Mouse (Mus musculus) heart, embryonic 14.5 days (tissue): ENCODE results near the gene Ripor2. TPM values are rescaled to one million over a fixed set of nuclear protein-coding genes. Genes with fewer than 3 reads are reported as not detected.

Source experiments
- ATAC-seq: fragments of 200-750 bp; cut with Nextera tagmentation; 2 replicates; pipeline ENCODE4 v1.8.0; 2017; ENCODE audit warnings: low read depth, moderate TSS enrichment; ENCODE audit not compliant: insufficient number of reproducible peaks, insufficient read depth, low FRiP score
- H3K27ac ChIP-seq, 2 experiments: fragments of 200-500 bp in 1 of 2; fragments of 300-500 bp in 1 of 2; sonication (generic) in 1 of 2; replicated peaks in 1 of 2; 2 replicates each; pipeline ENCODE4 v1.5.1; 2012 to 2014; ENCODE audit warnings: low read depth in 2 of 2, low read length in 2 of 2, control low read depth in 1 of 2, mild to moderate bottlenecking in 1 of 2, mixed read lengths in 1 of 2; ENCODE audit not compliant: control insufficient read depth in 1 of 2, insufficient read depth in 1 of 2
- H3K27me3 ChIP-seq: fragments of 300-500 bp; sonication (generic); 2 replicates; pipeline ENCODE4 v1.6.1; 2014; ENCODE audit warnings: mild to moderate bottlenecking, low read length, control low read depth; ENCODE audit not compliant: control insufficient read depth, insufficient read depth
- H3K36me3 ChIP-seq: fragments of 300-500 bp; sonication (generic); 2 replicates; pipeline ENCODE4 v1.6.1; 2014; ENCODE audit warnings: mild to moderate bottlenecking, control low read depth, low read length, mixed read lengths; ENCODE audit not compliant: control insufficient read depth, insufficient read depth
- H3K4me1 ChIP-seq, 2 experiments: fragments of 200-500 bp in 1 of 2; fragments of 300-500 bp in 1 of 2; sonication (generic) in 1 of 2; 2 replicates each; pipeline ENCODE4 v1.6.1; 2012 to 2014; ENCODE audit warnings: low read length in 2 of 2, control low read depth in 1 of 2, mixed read lengths in 1 of 2; ENCODE audit not compliant: control insufficient read depth in 2 of 2, insufficient read depth in 2 of 2
- H3K4me2 ChIP-seq: fragments of 300-500 bp; sonication (generic); 2 replicates; pipeline ENCODE4 v1.6.1; 2014; ENCODE audit warnings: mild to moderate bottlenecking, low read length
- H3K4me3 ChIP-seq, 2 experiments: fragments of 200-500 bp in 1 of 2; fragments of 300-500 bp in 1 of 2; sonication (generic) in 1 of 2; 2 replicates each; pipeline ENCODE4 v1.5.1; 2012 to 2014; ENCODE audit warnings: low read length in 2 of 2, mild to moderate bottlenecking in 2 of 2, control low read depth in 1 of 2, low read depth in 1 of 2, moderate library complexity in 1 of 2; ENCODE audit not compliant: control insufficient read depth in 1 of 2, insufficient read depth in 1 of 2
- H3K9ac ChIP-seq: fragments of 300-500 bp; sonication (generic); 2 replicates; pipeline ENCODE4 v1.6.1; 2014; ENCODE audit warnings: mild to moderate bottlenecking, low read length
- H3K9me3 ChIP-seq: fragments of 300-500 bp; sonication (generic); 2 replicates; pipeline ENCODE4 v1.6.1; 2016; ENCODE audit warnings: low read length, control low read depth; ENCODE audit not compliant: control insufficient read depth
- WGBS: fragments of 180-500 bp; shearing (Covaris S2); extraction: QIAGEN DNeasy Blood & Tissue Kit; methylation state at CpG from one replicate; pipeline ENCODE4 v1.1.7; 2014; 5-methylcytosine and 5-hydroxymethylcytosine counted together
- polyA plus RNA-seq: library from polyadenylated mRNA; unstranded; fragments of >200 nt; fragmentation: Nextera tagmentation; extraction: Ambion mirVana; gene quantifications from 2 replicates; pipeline ENCODE4 v1.2.1, GENCODE M21; 2014

The Ripor2 gene
- polyA plus RNA-seq, 1 experiment from 2014 or later: 13.1 TPM

DNA sequence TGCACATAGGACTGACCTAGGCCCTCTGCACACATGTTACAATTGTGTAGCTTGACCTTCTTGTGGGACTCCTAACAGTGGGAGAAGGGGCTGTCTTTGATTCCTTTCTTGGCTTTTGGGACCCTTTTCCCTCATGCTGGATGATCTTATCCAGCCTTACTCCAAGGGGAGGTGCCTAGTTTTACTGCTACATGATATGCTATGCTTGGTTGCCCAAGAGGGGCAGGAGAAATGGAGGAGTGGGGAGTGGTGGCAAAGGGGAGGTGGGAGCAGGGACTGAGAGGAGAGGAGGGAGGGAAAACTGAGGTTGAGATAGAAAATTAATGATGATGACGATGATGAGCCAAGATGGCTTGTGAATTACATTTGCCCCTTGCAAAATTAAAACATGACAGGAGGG, 37.7 kb downstream of the Ripor2 start:
- H3K27ac ChIP-seq: peak overlapping the region in 1 of 2 experiments; percentile 43; a peak in 2 of 4 replicates

DNA sequence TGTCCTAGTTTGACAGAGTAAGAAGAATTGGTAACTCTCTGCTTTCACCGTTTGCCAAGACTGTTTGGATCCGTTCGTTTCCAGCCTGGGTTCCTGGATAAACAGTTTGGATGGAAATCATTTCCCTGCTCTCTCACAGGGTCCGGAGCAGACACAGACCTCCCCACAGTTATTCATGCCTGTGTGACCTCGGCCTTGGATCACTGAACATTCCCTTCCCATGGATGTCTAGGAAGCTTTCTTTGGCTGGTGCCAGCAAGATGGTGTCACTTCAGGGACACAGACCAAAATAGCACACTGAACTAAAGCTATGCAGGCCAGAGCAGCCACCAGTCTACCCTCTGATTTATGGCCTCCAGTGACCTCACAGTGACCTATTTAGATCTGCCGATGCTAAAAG, 38.5 kb downstream of the Ripor2 start:
- 10% methylated on average over 6 of the region's 6 CpGs for WGBS
- ATAC-seq: peak; percentile 75
- H3K36me3 ChIP-seq: no peaks in the 10 kb centered on the region
- H3K4me1 ChIP-seq: peaks cover 11 to 29% of the 10 kb centered on the region in 2 experiments; a peak in 3 of 4 replicates
- no peak overlapping the region for H3K4me3 ChIP-seq
- H3K27ac ChIP-seq: peak overlapping the region; percentile 85 to 90
- H3K4me2 ChIP-seq: 0 out of 2 replicates have a peak overlapping the region, but pooled peaks have one; percentile 14
- peak overlapping the region; percentile 41; the same call in 1 of the 2 replicates for H3K9ac ChIP-seq
- H3K27me3 ChIP-seq: no peaks in the 10 kb centered on the region
- no peaks in the 10 kb centered on the region for H3K9me3 ChIP-seq

More for the DNA sequence above, 37.7 kb downstream of the Ripor2 start:
- Histone ChIP-seq H3K9ac (no peak overlapping the region), H3K27me3 (no peaks in the 10 kb centered on the region), H3K9me3 (no peaks in the 10 kb centered on the region), H3K36me3 (no peaks in the 10 kb centered on the region), H3K4me1 (peaks cover 11 to 29% of the 10 kb centered on the region in 2 experiments; a peak in 3 of 4 replicates), H3K4me3 (no peak overlapping the region), H3K4me2 (no peak overlapping the region)
- no peak for ATAC-seq
- 95% methylated on average over 1 of the region's 1 CpGs for WGBS

DNA sequence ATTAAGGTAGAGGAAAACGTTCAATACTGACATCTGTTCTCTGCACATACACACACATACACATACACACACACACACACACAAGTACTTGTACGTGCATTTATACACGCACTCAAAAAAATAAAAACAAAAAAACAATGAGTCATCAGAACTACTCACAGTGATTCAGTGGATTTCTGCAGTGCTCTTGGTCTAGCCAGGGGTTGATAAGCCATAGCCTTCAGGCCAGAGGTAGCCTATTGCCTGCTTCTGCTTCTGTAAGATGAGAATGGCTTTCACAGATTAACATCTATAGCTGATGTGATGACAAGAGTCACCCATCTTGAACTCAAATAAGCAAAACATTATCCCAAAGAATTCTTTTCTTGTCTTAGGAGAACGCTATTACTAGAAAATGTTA, 41.6 kb downstream of the Ripor2 start:
- WGBS: 84% methylated on average over 4 of the region's 4 CpGs
- Histone ChIP-seq H3K9ac (no peak overlapping the region), H3K9me3 (no peaks in the 10 kb centered on the region), H3K4me3 (no peak overlapping the region), H3K4me1 (peaks cover 20 to 36% of the 10 kb centered on the region in 2 experiments), H3K4me2 (no peak overlapping the region), H3K27ac (no peak overlapping the region), H3K36me3 (no peaks in the 10 kb centered on the region), H3K27me3 (no peaks in the 10 kb centered on the region)
- ATAC-seq: no peak

DNA sequence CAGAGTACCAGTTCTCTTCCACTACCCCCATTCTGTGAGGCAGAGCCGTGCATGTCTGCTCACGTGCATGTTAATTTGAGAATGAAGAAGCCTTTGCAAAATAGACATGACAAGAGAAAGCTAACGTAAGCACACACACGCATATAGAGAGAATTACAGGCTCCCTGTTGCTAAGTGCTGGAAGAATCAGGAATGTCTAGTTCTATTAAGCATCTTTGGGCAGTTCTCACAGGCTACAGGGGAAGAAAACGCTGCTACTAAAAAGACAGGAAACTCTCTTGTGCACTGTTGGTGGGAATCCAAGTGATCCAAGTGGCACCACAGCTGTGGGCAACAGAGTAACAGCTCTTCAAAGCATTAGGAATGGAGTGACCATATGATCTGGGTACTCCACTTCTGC, 43.1 kb downstream of the Ripor2 start:
- Histone ChIP-seq H3K27ac (no peak overlapping the region), H3K9me3 (no peaks in the 10 kb centered on the region), H3K4me1 (peaks cover 25 to 44% of the 10 kb centered on the region in 2 experiments), H3K36me3 (no peaks in the 10 kb centered on the region), H3K4me3 (no peak overlapping the region), H3K4me2 (no peak overlapping the region), H3K27me3 (no peaks in the 10 kb centered on the region), H3K9ac (no peak overlapping the region)
- 77% methylated on average over 5 of the region's 5 CpGs for WGBS
- ATAC-seq: no peak

DNA sequence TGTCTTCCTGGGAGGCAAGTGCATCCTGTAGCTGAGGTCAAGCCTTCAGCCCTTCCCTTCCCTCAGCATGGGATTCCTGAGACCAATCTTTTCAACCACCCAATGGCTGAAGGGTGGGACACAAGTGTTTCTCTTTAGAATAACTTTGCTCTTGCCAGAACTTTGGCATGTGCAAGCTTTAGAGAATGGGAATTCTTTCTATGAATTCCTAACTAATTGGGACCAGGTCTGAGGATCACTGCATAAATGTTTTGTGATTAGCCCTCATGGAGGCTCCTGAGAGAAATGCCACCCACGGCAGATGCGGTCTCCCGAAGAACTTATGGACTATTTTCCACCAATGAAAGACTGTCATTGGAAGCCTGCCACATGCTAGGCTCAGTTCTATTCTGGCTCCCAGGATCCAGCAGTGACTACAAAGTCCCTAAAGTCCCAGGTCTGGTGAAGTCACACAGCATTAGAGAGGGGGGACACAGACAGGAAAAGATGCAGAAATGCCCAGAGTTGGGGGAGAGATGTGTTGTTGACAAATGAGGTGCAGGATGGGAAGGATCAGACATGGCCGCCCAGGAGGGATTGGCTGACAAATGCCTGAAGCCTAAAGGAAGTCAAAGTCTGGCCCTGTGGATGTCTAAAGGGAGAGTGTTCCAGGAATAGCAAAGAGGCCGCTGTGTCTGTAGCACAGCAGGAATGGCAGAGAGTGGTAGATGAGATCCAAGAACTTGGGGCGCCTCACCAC, 44.9 kb downstream of the Ripor2 start:
- Histone ChIP-seq H3K27ac (no peak overlapping the region), H3K9ac (no peak overlapping the region)
- 86% methylated on average over 6 of the region's 6 CpGs for WGBS

DNA sequence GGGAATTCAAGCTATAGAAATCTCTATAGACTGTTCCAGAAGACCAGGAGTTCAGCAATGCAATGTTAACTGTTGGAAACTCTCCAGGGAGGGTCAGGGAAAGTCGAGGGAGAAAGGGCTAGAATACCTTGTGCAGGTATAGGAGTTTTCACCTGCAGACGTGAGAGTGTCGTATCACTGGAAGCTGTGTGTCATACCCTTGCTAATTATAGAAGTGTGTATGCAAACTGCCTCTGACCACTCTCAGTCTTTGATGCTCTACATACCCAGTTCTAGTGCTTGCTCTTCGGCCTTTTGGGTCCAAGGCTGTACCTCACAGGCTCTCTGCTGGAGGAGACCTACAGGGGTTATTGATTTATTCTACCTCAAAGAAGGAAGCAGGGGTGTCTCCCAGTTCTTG, 46.2 kb downstream of the Ripor2 start:
- H3K4me2 ChIP-seq: no peak overlapping the region
- H3K9ac ChIP-seq: no peak overlapping the region
- H3K27ac ChIP-seq: peak overlapping the region in 1 of 2 experiments; percentile 77; a peak in 1 of 4 replicates
- no peak for ATAC-seq
- H3K27me3 ChIP-seq: no peaks in the 10 kb centered on the region
- H3K36me3 ChIP-seq: no peaks in the 10 kb centered on the region
- no peaks in the 10 kb centered on the region for H3K9me3 ChIP-seq
- H3K4me3 ChIP-seq: no peak overlapping the region
- WGBS: 45% methylated on average over 4 of the region's 4 CpGs
- H3K4me1 ChIP-seq: peaks cover 26 to 38% of the 10 kb centered on the region in 2 experiments

More for the DNA sequence above, 44.9 kb downstream of the Ripor2 start:
- peaks cover 26 to 38% of the 10 kb centered on the region in 2 experiments for H3K4me1 ChIP-seq
- H3K27me3 ChIP-seq: no peaks in the 10 kb centered on the region
- no peaks in the 10 kb centered on the region for H3K36me3 ChIP-seq
- ATAC-seq: no peak
- no peak overlapping the region for H3K4me2 ChIP-seq
- no peaks in the 10 kb centered on the region for H3K9me3 ChIP-seq
- H3K4me3 ChIP-seq: no peak overlapping the region

DNA sequence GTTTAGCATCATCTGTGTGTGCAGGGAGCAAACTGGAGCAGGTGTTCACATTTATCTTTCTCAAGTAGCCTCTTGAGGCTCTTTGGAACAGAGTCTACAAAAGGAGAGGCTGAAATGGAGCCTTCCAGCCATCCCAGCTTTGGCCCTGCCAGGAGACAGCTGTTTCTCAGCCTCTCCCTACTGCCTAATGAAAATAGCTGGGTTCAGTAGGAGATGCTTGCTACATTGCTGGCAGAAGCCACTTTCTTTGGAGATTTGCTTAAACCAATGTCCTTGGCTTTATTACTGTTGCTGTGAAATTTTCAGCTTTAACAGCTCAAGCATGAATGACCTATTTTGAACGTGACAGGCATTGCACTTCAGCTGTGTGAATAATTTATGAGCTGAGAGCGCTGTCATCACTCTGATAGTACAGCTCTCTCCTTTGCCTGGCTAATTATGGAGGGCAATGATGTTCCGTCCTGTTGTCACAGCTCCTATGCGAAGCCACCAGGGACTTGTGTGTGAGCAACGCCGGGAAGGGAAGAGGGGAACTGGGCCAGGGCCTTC, 47.2 kb downstream of the Ripor2 start:
- Histone ChIP-seq H3K4me1 (peaks cover 26 to 38% of the 10 kb centered on the region in 2 experiments), H3K9ac (no peak overlapping the region), H3K36me3 (no peaks in the 10 kb centered on the region), H3K9me3 (no peaks in the 10 kb centered on the region), H3K4me3 (no peak overlapping the region), H3K27me3 (no peaks in the 10 kb centered on the region), H3K27ac (peak overlapping the region; percentile 61 to 77), H3K4me2 (no peak overlapping the region)
- ATAC-seq: peak; percentile 70; the same call in 1 of the 2 replicates
- WGBS: 26% methylated on average over 6 of the region's 6 CpGs
